Mouse (Mus musculus) lung, postnatal 0 days (tissue): ENCODE data around the gene Dcxr.

Source experiments
- CTCF ChIP-seq: IDR thresholded peaks from 2 replicates; pipeline ENCODE4 v1.5.1; 2016; ENCODE audit warnings: antibody characterized with exemption, mild to moderate bottlenecking
- EP300 ChIP-seq: IDR thresholded peaks from 2 replicates; pipeline ENCODE4 v1.6.1; 2016; ENCODE audit warnings: antibody characterized with exemption, mild to moderate bottlenecking, control low read depth

GRCm38 (mm10) chr11:120715131-120715530 is 11.9 kb downstream of the Dcxr start:
- TF ChIP-seq EP300 (no peak), CTCF (no peak)
